Mouse (Mus musculus) myocyte (in vitro differentiated cells): ENCODE data around the gene B3galt6. TPM values are rescaled to one million over a fixed set of nuclear protein-coding genes. Genes with fewer than 3 reads are reported as not detected.

Experiments used
- H3K27me3 ChIP-seq: one replicate; pipeline ENCODE4 v1.6.1; 2011; ENCODE audit not compliant: control insufficient read depth, insufficient read depth, insufficient read length
- H3K36me3 ChIP-seq: one replicate; pipeline ENCODE4 v1.6.1; 2011; ENCODE audit not compliant: control insufficient read depth, insufficient read depth
- H3K4me2 ChIP-seq: one replicate; pipeline ENCODE4 v1.6.1; 2011; ENCODE audit warnings: low read depth, control low read depth
- H3K4me3 ChIP-seq: one replicate; pipeline ENCODE4 v1.5.1; 2011; ENCODE audit warnings: mild to moderate bottlenecking, control low read depth, moderate library complexity
- H3K79me2 ChIP-seq: one replicate; pipeline ENCODE4 v1.6.1; 2011; ENCODE audit not compliant: control insufficient read depth, insufficient read depth
- H3ac ChIP-seq: one replicate; pipeline ENCODE4 v1.6.1; 2011; ENCODE audit not compliant: control insufficient read depth, insufficient read length
- CEBPB ChIP-seq: IDR thresholded peaks from 2 replicates; pipeline ENCODE4 v1.6.1; 2011; ENCODE audit warnings: mild to moderate bottlenecking, moderate library complexity; ENCODE audit not compliant: poor library complexity, insufficient read depth, severe bottlenecking
- E2F4 ChIP-seq: IDR thresholded peaks from one replicate; pipeline ENCODE4 v1.6.1; 2011; ENCODE audit warnings: mild to moderate bottlenecking, control low read depth, moderate library complexity; ENCODE audit not compliant: insufficient read depth
- MAX ChIP-seq: IDR thresholded peaks from one replicate; pipeline ENCODE4 v1.6.1; 2011; ENCODE audit warnings: low read depth, mild to moderate bottlenecking, control low read depth
- MYOD1 ChIP-seq, 3 experiments: IDR thresholded peaks; one replicate each; pipeline ENCODE4 v1.6.1; 2011; ENCODE audit warnings: control low read depth in 2 of 3, low read depth in 2 of 3, mild to moderate bottlenecking in 2 of 3, moderate library complexity in 1 of 3; ENCODE audit not compliant: insufficient read length in 2 of 3, control insufficient read depth in 1 of 3
- MYOG ChIP-seq, 3 experiments: IDR thresholded peaks; one replicate each; pipeline ENCODE4 v1.6.1; 2011; ENCODE audit warnings: control low read depth in 2 of 3, low read depth in 2 of 3, mild to moderate bottlenecking in 2 of 3; ENCODE audit not compliant: insufficient read length in 2 of 3, control insufficient read depth in 1 of 3, insufficient read depth in 1 of 3
- POLR2A ChIP-seq: IDR thresholded peaks from one replicate; pipeline ENCODE4 v1.6.1; 2011; ENCODE audit warnings: low read depth, mild to moderate bottlenecking, control low read depth, moderate library complexity; ENCODE audit not compliant: insufficient read length
- POLR2AphosphoS2 ChIP-seq: IDR thresholded peaks from one replicate; pipeline ENCODE4 v1.6.1; 2011; ENCODE audit warnings: low read depth, control low read depth; ENCODE audit not compliant: insufficient read length
- REST ChIP-seq: IDR thresholded peaks from one replicate; pipeline ENCODE4 v1.6.1; 2011; ENCODE audit warnings: mild to moderate bottlenecking, control low read depth, moderate library complexity; ENCODE audit not compliant: insufficient read depth, insufficient read length
- SRF ChIP-seq: IDR thresholded peaks from one replicate; pipeline ENCODE4 v1.6.1; 2011; ENCODE audit warnings: low read depth; ENCODE audit not compliant: control insufficient read depth, insufficient read length
- TCF12 ChIP-seq: IDR thresholded peaks from one replicate; pipeline ENCODE4 v1.6.1; 2011; ENCODE audit warnings: mild to moderate bottlenecking, control low read depth; ENCODE audit not compliant: poor library complexity, insufficient read depth, severe bottlenecking
- TCF3 ChIP-seq: IDR thresholded peaks from one replicate; pipeline ENCODE4 v1.6.1; 2011; ENCODE audit warnings: low read depth, control low read depth; ENCODE audit not compliant: insufficient read length
- USF1 ChIP-seq: IDR thresholded peaks from one replicate; pipeline ENCODE4 v1.6.1; 2011; ENCODE audit warnings: low read depth, mild to moderate bottlenecking, control low read depth, moderate library complexity
- polyA plus RNA-seq: library from polyadenylated mRNA; unstranded; fragments of >200 nt; fragmentation: generic; extraction: Trizol; gene quantifications from one replicate; pipeline ENCODE4 v1.2.1, GENCODE M21; 2012; ENCODE audit warnings: missing spikeins

B3galt6 gene
- polyA plus RNA-seq, 1 experiment, result 5.4 TPM

DNA sequence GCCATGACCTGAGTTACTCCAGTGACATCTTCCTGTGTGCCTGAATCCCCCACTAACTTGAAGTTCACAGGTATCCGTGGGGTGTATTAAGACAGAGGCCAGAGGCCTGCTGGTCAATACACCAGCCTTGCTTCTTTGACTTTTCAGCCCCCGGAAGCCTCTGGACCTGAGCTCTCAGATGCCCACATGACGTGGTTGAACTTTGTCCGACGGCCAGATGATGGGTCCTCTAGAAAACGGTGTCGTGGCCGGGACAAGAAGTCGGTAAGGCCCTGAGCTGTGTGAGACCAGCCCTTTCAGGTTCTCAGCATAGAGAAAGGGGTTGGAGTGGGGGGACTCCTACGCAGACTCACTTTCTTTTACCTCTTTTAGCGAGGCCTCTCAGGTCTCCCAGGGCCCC, 28.1 kb downstream of the B3galt6 start:
- Histone ChIP-seq H3K79me2 (no peaks in the 10 kb centered on the region), H3ac (no peak overlapping the region), H3K4me2 (no peak overlapping the region), H3K36me3 (peaks cover 7% of the 10 kb centered on the region), H3K4me3 (no peak overlapping the region), H3K27me3 (no peaks in the 10 kb centered on the region)
- no peak for TF ChIP-seq REST
- TF ChIP-seq TCF12, result no peak
- no peak for TF ChIP-seq TCF3
- TF ChIP-seq CEBPB, result no peak
- TF ChIP-seq MYOD1 (IDR thresholded peaks at IDR 0.05; ENCODE audit: control insufficient read depth in 1 of 3, insufficient read length in 2 of 3, low read depth in 2 of 3), result no peak
- no peak for TF ChIP-seq POLR2A
- TF ChIP-seq SRF, result no peak

DNA sequence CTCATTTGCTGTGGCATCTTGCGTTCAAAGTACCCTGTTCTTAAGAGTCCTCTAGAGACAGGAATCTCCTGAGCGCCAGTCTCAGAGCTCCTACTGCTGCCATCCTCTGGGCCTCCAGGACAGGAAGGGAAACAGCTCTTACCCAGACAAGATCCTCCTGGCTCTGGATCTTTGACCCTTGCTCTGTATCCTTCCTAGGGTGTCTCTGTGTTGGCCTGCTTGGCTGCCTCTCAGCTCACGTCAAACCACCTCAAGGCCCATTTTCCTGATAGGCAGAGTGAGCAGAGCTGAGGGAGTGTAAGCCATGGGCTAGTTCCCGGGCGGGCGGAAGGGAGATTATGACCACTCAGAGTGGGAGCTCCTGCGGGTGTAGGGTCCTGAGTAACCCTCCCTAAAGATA, 29.3 kb downstream of the B3galt6 start:
- Histone ChIP-seq H3K36me3 (peaks cover 7% of the 10 kb centered on the region), H3K4me3 (no peak overlapping the region), H3K27me3 (no peaks in the 10 kb centered on the region), H3K4me2 (no peak overlapping the region), H3K79me2 (no peaks in the 10 kb centered on the region), H3ac (no peak overlapping the region)
- no peak for TF ChIP-seq MYOG (IDR thresholded peaks at IDR 0.05; ENCODE audit: control insufficient read depth in 1 of 3, insufficient read depth in 1 of 3, insufficient read length in 2 of 3, low read depth in 2 of 3)
- no peak for TF ChIP-seq CEBPB
- TF ChIP-seq TCF12, result no peak
- TF ChIP-seq USF1, result no peak
- no peak for TF ChIP-seq TCF3
- TF ChIP-seq POLR2AphosphoS2, result no peak
- TF ChIP-seq POLR2A, result no peak
- TF ChIP-seq MAX, result no peak
- TF ChIP-seq E2F4, result no peak
- no peak for TF ChIP-seq MYOD1 (IDR thresholded peaks at IDR 0.05; ENCODE audit: control insufficient read depth in 1 of 3, insufficient read length in 2 of 3, low read depth in 2 of 3)
- TF ChIP-seq SRF, result no peak
- no peak for TF ChIP-seq REST

DNA sequence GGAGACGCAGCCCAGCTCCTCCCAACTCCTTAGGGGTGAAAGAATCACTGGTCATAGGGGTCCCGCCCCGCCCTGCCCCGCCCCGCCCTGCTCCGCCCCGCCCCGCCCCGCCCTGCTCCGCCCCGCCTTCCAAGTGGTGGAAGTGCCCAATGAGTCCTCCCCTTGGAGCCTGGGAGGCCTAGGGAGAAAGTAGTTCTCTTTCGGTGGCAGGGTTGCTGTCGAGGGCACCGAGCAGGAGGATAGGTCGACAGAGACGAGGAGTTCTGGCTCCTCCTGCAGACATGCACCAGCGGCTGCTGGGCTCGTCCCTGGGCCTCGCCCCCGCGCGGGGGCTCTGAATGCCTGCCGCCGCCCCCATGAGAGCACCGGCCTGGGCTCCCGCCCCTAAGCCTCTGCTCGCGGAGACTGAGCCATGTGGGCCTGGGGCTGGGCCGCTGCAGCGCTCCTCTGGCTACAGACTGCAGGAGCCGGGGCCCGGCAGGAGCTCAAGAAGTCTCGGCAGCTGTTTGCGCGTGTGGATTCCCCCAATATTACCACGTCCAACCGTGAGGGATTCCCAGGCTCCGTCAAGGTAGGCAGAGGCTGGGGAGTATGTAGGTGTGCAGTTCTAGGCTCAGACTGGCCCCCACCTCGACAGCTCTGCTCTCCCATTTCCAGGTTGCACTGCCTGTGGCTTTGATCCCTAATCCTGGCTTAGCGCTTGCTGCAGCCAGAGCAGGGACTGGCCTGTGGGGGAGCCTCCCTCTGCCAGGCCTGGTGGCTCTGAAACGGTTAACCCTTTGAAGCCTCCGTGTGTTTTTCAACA, 30.1 kb downstream of the B3galt6 start, which contains the start of gene C1qtnf12:
C1qtnf12 (plus strand) TSS at position 152 of the 805 bp plus-strand sequence.
- Histone ChIP-seq H3K27me3 (no peaks in the 10 kb centered on the region), H3K79me2 (no peaks in the 10 kb centered on the region), H3ac (no peak within 1 kb of the TSS), H3K4me2 (peak within 1 kb of the TSS; percentile 44), H3K4me3 (no peak within 1 kb of the TSS), H3K36me3 (peaks cover 7% of the 10 kb centered on the region)
- no peak for TF ChIP-seq USF1
- peak; percentile 24 for TF ChIP-seq POLR2AphosphoS2

DNA sequence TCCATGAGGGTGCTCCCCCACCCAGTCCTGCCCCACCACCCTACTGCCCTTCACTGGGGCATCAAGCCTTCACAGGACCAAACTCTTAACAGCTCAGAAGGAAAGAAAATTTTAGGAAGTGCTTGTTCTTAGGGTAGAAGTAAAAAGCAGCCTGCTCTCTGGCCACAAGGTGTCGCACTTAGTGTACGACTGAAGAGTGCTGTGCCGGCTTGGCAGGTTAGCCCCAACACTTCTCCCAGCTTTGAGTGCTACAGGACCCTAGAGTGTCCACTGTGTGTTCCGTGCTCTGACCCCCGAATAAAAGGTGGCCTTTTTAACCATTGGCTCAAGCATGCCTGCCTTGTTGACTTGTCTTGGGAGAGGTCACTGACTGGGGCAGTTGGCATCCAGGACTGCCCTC, 33.2 kb downstream of the B3galt6 start:
- Histone ChIP-seq H3K27me3 (no peaks in the 10 kb centered on the region), H3ac (no peak overlapping the region), H3K36me3 (peaks cover 21% of the 10 kb centered on the region), H3K79me2 (no peaks in the 10 kb centered on the region), H3K4me3 (no peak overlapping the region), H3K4me2 (no peak overlapping the region)
- no peak for TF ChIP-seq POLR2AphosphoS2
- TF ChIP-seq REST, result no peak
- no peak for TF ChIP-seq POLR2A
- no peak for TF ChIP-seq TCF12
- no peak for TF ChIP-seq CEBPB
- TF ChIP-seq MYOG (IDR thresholded peaks at IDR 0.05; ENCODE audit: control insufficient read depth in 1 of 3, insufficient read depth in 1 of 3, insufficient read length in 2 of 3, low read depth in 2 of 3), result no peak
- TF ChIP-seq USF1, result no peak
- TF ChIP-seq E2F4, result no peak
- TF ChIP-seq TCF3, result no peak
- no peak for TF ChIP-seq MYOD1 (IDR thresholded peaks at IDR 0.05; ENCODE audit: control insufficient read depth in 1 of 3, insufficient read length in 2 of 3, low read depth in 2 of 3)

- no peaks in the 10 kb centered on the region for H3K27me3 ChIP-seq
- no peak overlapping the region for H3K4me3 ChIP-seq
- no peak for TF ChIP-seq TCF12
- H3K79me2 ChIP-seq, result peaks cover 12% of the 10 kb centered on the region
- H3K36me3 ChIP-seq, result peaks cover 30% of the 10 kb centered on the region
- no peak overlapping the region for H3ac ChIP-seq
- no peak overlapping the region for H3K4me2 ChIP-seq
These were observed 37.0 kb downstream of the B3galt6 start for GRCm38 (mm10) chr4:155955491-155955890.
